Mouse (Mus musculus): Measurements from ENCODE around the gene Man1c1.

Gene Man1c1

DNA sequence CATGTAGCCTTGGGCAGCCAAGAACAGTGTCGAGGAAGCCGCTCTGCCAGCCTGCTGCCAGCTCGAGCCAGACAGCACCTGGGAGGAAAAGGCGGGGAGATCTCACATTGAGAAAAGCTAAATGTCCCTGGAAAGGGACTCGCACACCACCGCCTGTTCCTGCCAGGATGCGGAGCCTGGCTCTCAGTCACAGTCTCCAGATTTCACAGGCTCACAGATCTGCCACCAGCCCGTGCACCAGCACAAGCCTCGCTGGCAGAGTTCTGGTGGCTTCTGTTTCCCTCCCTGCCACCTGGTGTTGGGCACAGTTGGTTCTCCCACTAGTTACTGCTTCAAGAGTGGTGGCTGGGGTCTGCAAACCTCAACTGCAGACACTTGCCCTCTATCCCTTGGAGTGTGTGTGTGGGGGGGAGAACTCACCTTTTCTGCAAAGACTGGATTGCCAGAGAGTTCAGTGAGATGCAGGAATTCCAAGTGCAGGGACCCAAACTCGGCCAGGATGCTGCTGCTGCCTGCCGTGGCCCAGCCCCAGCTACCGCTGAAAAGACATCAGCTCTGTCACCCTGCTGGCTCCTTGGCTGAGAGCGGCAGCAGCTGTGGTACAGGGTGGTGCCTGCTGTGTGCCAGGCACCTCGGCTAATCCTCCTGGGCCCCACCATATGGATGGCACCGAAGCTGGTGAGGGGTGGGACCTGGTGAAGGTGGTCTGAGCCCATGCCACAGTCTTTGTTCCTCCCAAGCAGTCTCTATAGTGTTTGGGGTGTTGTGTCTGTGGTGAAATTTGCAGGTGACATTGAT, 123.5 kb downstream of the Man1c1 start:
- no peak for DNase-seq (ENCODE audit: low read depth, low spot score)

DNA sequence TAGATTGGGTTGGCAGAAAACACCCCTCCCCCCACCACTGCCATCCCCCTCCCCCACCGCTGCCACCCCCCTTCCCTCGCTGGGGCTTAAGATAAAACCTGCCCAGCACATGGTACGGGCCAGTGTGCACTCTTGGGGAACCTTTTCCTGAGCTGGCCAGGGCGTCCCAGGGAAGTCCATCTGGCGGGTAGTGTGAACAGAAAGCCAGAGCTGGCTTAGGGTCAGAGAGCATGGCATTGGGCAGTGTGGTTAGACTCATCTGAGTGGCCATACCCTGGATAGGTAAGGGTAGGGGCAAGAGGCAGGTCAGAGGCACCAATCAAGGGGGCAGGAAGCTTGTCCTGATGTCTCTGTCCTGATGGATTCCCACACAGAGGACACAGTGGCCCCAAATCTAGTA, 124.5 kb downstream of the Man1c1 start:
- DNase-seq (ENCODE audit: low read depth, low spot score) = no peak

DNA sequence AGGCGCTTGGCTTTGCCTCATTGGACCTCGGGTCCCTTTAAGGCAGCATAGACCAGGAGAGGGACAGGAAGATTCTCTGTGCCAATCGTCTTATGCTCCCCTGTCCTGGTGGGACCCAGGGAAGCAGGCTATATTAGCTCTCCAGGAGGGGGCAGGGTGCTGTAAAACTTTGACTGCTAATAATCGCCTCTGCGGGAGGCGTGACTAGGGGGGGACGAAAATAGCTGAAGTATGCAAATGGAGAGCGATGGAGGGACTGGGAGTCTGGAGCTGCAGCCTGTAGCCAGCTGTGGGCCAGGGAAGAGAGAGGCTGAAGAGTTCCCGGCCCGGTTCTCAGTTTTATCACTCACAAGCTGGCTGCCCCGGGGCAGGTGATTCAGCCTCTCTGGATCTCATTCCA, 124.9 kb downstream of the Man1c1 start:
- DNase-seq (ENCODE audit: low read depth, low spot score) = no peak

DNA sequence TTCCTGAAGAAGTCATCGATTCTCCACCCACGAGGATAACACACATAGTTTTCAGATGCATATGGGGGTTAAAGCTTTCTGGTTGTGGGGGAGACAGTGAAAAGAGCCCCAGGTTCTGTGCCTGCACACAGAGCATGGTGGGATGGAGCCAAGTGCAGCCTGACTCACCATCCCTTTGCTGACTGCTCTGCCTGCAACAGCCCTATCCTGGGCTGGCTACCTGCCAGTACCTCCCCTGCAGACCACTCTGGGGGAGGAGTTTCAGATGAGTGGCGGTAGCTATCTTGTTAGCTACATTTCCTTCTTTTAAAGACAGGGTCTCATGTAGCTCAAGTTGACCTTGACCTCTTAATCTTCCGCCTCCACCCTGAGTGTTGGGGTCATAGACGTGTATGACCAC, 125.7 kb downstream of the Man1c1 start:
- no peak for DNase-seq (ENCODE audit: low read depth, low spot score)

DNA sequence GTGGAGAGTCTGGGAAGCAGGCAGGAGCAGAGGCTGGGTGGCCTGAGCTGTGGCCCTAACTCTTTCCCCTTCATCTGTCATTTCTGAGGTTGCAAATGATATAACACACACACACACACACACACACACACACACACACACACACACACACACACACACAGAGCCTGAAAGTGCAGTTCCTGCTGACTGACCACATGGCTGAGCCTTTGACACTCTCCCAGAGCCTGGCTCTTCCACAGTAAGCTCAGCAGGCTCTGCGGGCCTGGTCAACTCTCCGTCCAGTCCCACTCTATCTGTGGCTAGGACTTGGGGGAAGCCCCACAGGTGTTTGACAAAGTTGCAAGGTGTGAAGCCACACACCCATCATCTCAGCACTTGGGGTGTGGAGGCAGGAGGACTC, 126.8 kb downstream of the Man1c1 start:
- DNase-seq (ENCODE audit: low read depth, low spot score) = no peak

DNA sequence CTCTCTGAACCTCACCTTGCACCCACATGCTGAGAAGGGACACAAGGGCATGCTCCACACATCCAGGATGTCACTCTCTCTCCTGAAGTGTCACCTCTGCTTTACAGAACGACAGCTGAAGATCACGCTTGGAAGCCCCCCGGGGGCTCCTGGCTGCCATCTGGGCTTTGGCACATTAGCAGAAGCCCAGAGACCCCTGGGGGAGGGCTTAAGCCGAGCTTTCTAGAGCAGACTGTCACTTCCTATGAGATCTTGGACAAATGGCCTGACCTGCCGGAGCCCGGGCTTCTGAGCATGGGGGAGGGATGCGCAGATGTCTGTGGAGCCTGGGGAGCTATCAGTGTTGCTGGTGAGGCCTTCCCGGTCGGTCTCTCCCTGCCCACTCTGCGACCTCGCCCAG, 128.6 kb downstream of the Man1c1 start:
- no peak for DNase-seq (ENCODE audit: low read depth, low spot score)

DNA sequence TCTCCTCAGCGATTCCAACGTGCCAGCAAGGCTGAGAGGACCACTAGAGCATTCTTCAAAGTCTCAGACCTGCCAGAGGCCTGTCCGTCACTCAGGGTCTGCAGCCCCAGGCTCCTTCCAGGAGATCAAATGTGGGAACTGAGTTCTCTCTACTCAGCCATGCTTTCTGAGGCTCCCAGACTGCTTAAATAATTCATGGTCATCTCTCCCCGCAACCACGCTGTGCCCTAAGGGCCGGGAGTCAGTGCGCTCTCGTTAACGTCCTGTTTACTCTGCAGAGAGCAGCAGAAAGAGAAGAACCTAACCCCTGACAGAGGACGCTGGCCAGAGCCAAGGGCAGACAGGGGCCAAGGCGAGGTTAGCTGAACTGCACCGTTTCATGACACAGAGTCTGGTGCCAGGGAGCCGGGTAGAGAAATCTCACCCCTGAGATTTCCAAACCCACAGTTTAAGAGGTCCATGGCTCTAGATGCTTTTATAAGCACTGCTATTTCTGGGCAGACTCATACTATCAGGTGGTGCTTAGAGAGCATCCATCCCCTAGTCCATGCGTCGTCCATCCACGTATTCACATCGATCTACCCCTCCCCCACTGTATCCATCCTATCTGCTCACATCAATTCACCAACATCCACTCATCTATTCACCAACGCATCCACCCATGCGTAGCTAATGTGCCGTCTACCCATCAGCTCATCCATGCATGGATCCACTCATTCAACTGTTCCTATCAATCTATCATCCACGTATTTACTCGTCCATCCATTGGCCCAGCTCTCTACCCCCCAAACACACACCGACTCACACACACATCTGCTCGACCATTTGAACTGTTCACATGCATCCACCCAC, 131.4 kb downstream of the Man1c1 start:
- DNase-seq (ENCODE audit: low read depth, low spot score) = no peak

DNA sequence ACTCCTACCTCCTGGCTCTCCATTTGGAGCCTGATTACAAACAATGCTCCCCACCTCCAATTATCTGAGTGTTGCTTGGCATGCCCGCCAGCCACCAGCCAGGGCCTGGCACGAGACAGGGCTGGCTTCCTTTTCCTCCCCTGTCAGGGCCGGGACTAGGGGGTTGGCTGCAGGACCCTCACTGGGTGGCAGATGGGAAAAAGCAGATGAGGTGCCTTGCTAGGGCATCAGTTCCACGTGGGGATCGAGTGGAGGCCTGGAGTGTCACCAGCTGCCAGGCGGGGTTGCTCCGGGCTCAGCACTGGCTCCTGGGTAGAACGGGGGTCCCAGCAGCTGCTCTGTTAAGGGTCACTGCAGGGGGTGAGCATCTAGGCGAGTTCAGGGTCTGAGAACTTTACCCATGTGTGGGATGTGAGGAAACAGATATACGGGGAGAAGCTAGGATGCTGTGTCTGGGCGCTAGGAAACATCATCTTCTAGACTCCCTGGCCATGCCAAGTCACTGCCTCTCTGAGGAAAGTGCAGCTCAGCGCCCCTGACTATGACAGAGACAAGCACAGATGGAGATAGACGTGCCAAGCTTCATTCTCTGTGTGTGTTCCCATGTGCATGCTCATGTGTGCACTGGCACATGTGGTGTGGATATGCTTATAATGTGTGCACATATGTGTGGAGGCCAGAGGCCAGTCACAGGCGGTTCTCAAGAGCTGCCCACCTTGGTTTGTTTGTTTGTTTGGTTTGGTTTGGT, 133.2 kb downstream of the Man1c1 start:
- DNase-seq (ENCODE audit: low read depth, low spot score) = no peak

DNA sequence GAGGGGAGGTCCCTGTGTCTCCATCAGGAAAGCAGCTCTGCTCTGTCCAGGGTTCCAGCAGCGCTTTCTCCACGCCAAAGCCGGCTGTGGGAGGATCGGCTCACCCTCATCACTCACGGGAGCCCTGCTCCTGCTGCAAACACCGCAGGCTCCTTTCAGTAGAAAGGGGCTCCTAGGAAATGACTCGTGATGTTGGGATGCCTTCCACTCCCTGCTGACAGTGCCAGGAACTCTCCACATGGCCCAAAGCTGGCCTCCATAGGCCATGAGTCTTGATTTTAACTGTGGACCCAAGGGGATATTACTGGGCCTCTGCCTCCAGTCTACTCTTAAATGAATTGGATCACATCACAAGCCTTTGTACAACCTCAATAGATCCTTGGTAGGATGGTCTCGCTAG, 134.3 kb downstream of the Man1c1 start:
- DNase-seq (ENCODE audit: low read depth, low spot score) = no peak

DNA sequence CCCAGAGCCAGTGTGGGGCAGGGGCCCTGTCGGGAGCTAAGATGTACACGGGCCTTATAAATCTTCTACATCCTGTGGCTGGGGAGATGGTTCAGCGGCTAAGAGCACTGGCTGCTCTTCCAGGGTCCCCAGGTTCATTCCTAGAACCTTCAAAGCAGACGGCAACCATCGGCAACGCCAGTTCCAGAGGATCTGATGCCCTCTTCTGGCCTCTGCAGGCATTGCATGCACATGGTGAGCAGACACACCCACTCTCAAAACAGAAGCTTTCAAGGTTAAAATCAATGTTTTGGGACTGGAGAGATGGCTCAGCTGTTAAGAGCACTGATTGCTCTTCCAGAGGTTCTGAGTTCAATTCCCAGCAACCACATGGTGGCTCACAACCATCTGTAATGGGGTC, 134.9 kb downstream of the Man1c1 start:
- DNase-seq (ENCODE audit: low read depth, low spot score) = no peak

DNA sequence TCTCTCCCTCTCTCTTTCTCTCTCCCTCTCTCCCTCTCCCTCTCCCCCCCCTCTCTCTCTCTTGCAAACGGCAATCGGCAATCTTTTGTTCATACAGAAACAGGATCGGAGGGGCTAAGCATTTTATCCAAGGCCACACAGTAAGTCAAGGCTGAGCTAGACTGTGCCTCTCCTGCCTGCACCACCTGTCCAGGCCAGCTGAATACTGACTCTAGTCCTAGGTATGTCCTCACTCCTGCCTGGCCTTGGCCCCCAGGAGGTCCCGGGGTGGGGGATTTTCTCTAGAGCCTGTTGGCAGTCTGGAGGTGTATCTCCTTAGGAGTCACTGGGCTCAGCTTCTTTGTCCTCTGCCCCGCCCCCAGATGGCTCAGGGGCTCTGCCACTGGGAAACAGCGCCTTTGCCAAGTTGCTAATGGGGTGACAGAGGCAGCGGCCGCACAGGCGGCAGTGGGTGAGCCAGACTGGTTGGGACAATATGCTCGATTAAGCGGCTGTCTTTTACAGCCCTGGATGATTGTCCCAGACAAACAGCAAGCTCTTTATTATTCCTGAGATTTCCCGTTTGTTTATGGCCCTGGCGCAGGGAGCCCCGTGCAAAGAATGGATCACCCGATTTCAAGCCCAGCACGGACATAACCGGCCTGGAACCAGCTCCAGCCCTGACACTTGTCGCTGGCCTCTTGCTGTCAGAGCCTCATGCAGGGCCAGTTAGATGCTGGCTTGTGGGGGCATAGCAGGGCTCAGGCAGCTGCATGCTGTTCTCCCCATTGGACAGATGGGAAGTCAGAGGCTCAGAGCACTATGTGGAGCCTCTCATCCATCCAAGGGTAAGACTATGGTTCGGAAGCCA, 136.5 kb downstream of the Man1c1 start:
- DNase-seq (ENCODE audit: low read depth, low spot score) = no peak

DNA sequence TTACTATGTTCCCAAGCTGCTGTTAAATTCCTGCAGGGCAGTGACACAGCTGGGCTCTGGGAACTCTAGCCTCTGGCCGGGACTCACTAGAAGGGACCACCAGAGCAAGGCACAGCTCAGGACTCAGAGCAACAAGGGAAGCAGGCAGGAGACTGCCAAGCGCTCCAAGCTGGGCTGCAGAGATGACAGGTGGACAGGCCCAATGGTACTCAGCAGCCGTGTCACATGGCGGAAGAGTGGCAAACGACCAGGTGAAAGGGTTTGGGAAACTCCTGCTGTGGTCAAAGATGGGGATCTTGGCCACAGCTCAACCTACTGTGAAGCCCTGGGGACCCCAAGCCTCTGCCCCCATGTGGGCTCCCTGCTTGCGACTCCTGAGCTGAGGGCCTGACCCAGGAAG, 140.0 kb downstream of the Man1c1 start:
- DNase-seq (ENCODE audit: low read depth, low spot score) = no peak

DNA sequence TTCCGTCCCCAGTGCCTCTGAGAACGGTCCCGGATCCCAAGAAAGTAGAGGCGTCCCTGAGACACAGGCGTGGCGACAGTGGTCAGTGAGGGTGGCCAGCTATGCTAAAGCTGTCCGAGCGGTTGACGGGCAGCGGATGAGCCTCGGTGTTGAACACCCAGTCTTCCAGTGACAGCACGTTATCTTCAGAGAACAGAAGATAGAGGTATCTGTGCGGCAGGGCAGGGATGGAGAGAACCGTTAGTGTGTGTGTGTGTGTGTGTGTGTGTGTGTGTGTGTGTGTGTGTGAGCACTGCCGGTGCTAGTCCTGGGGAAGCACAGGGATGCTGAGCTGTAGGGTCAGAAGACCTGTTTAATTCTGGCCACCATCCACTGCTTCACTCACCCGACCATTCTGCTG, 140.5 kb downstream of the Man1c1 start:
- no peak for DNase-seq (ENCODE audit: low read depth, low spot score)

DNA sequence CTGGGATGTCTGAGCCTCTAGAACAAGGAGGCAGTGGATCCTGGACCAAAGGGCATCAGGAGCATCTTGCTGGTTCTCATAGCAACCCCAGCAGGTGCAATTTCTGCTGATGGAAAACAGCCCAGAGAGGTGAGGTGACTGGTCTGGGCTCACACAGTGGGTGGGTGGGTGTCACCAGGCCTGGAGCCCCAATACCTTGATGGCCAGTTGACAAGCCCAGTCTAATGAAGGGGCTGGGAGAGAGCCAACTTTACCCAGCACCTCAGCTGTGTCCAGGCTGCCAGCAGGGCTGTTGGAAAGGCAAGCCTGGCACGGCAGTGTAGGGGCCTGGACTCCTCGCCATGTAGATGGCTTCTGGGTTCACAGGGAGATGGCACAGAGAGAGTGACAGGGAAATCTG, 142.1 kb downstream of the Man1c1 start:
- DNase-seq (ENCODE audit: low read depth, low spot score) = no peak

DNA sequence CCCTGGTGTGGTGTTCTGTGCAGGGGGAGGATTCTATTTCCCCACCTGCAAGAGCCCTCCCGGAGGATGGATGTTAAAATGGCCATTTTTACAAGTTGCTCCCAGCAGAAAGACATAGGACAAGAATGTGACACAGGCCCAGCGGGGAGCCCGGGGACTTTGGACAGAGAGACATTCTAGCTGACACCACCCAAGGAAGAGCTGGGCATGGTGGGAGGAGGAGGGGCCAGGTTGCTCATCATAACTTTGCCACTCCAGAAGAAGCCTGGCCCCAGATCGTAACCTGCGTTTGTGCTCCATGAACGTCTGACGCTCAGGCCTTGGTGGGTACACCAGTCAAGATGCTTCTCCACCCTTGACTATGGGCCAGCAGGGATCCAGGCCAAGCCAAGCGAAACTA, 143.4 kb downstream of the Man1c1 start:
- DNase-seq (ENCODE audit: low read depth, low spot score) = no peak

DNA sequence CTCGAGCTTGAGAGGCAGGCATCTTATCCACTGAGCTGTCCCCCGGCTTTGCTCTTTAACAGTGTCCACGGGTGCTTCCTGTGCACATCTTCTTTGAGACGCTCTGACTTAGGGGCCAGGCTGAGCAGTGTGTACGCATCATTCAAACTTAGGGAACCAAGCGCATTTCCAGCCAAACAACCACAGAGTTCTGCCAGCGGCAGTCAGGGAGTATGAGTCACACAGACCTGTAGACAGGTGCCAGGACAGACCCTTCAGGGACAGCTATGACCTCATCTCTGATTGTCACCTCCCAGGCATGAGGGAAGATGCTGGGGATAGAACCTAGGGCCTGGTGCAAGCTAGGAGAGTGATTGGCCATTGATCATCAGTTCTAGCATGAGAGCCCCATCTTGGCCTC, 144.9 kb downstream of the Man1c1 start:
- no peak for DNase-seq (ENCODE audit: low read depth, low spot score)

DNA sequence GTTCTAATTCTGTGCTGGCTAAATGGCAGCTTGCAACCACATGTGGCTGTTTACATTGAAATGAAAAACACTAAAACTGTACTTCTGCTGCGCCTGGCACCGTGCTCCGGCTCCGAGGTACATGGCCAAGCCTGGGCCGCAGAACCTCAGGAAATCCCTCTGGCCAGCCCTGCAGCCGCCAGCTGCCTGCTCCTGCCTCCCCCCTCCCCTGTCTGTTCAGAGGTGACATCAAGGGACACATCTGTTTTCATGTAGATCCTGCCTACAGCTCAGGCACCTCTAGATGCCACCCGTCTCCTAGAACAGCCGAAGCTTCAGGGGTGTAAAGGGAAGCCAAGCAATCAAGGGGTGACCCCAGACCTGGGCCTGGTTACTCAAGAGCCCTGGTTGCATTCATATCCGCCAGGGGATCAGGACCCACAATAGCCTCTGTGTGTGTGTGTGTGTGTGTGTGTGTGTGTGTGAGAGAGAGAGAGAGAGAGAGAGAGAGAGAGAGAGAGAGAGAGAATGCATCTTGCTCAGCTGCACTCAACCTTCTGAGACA, 145.4 kb downstream of the Man1c1 start:
- DNase-seq (ENCODE audit: low read depth, low spot score) = no peak

DNA sequence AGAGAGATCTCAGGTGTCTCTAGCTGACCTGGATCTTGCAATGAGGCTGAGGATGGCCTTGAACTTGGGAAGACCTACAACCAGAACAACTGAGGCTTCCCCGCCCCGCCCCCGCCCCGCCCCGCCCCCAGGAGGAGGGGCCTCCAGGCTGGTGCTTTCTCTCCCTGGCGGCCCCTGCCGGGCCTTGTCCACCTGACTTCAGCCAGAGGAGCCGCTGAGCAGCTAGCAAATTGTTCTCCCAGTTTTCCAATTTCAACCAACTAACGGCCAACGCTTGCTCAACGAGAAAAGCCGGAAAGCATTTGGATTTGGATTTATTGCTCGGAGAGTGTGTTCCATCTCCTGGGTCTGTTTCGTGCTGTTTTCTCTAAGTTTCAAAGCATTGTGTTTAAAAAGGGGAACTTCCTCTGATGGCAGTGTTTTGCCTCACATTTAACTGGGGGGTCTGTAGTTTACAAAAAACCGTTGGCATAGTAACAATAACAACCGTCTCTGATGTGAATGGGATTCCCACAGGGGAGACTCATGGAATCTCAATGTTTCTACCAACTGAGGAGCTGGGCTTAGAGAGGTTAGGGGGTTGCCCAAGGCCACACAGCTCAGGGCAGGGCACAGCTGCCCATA, 146.4 kb downstream of the Man1c1 start:
- no peak for DNase-seq (ENCODE audit: low read depth, low spot score)

DNA sequence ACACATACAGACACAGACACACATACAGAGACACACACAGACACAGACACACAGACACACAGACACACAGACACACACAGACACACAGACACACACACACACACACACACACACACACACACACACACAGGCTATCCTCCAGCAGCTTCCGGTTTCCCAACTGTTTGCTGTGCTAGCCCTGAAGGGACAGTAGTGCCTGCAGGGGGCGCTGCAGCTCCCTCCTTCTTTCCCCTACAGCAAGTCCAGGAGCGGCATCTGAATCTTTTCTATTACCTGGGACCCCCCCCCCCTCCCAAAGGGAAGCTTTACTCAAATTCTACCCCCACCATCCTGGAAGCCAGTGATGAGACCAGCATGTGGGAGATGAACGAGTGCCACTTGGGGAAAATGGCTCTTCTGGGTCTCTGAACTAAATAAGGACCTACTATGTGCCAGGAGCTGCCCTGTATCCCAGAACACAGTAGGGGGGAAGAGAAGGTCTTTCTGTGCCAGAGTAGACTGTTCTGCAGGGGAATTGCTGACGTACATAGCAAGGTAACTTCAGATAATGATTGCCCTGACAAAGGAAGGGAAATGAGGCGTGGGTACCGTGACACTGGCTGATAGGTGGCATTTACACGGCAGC, 148.0 kb downstream of the Man1c1 start:
- peak; percentile 44 for DNase-seq (ENCODE audit: low read depth, low spot score)

DNA sequence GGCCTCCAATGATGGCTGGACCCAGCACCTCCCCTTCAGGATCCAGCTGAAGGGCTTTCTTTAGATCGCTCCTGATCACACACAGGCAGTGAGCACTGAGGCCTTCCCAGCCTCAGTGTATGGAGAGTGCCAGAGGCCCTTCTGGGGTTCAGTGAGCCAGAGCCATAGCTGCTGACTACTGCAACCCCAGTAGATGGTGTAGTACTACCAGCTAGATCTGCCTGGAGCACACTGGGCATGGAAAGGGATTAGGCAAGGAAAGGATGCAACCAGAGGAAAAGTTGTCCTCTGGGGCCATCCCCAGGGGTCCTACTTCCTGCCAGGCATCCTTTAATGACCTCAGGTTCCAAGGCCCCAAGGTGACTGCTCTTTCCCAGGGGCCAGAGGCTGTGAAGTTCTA, 150.5 kb downstream of the Man1c1 start:
- DNase-seq (ENCODE audit: low read depth, low spot score) = no peak

All from CD4-positive helper T cell, adult 2 months (primary cell).